Mouse (Mus musculus) adipose tissue, adult 10 weeks (tissue): ENCODE measurements around the gene Ppfia4. TPM values are rescaled to one million over a fixed set of nuclear protein-coding genes. Genes with fewer than 3 reads are reported as not detected.

Source experiments
- polyA plus RNA-seq: library from polyadenylated mRNA; stranded (reverse); fragments of 350-450 nt; fragmentation: Illumina TruSeq; extraction: RNeasy Lipid Tissue Mini Kit (QIAGEN cat#74804); gene quantifications from one replicate; pipeline ENCODE4 v1.2.3, GENCODE M21; 2014; ENCODE audit warnings: low read depth, low replicate concordance

Ppfia4 gene
- polyA plus RNA-seq, result 2.8 TPM

GRCm38 (mm10) chr1:134332770-134333271 is at the start of gene Ppfia4:
Gene Ppfia4 (minus strand): TSS chr1:134332928.

GRCm38 (mm10) chr1:134361857-134362212 is 29.1 kb upstream of the Ppfia4 start, which contains the start of gene Tmem183a:
Gene Tmem183a (minus strand): TSS chr1:134361979.

GRCm38 (mm10) chr1:134289598-134290099 is 43.1 kb downstream of the Ppfia4 start, which contains the start of gene Myog:
Gene Myog (plus strand): TSS chr1:134289989.

Other genes starting within 250 kb of the Ppfia4 start
- gene Chit1, start 221.7 kb downstream of the Ppfia4 start, polyA plus RNA-seq, result 0.17 TPM
- 0.86 TPM for gene Chil1, start 150.8 kb downstream of the Ppfia4 start, polyA plus RNA-seq
- not detected for gene Mybph, start 139.5 kb downstream of the Ppfia4 start, polyA plus RNA-seq
- gene Adora1, start 97.5 kb downstream of the Ppfia4 start, polyA plus RNA-seq, result 26.5 TPM
- gene Myog, start 42.9 kb downstream of the Ppfia4 start, polyA plus RNA-seq, result not detected
- gene Tmem183a, start 29.1 kb upstream of the Ppfia4 start, polyA plus RNA-seq, result 41.2 TPM
- gene 4933406M09Rik, start 53.0 kb upstream of the Ppfia4 start, polyA plus RNA-seq, result 0.45 TPM
- 34.4 TPM for gene Cyb5r1, start 72.6 kb upstream of the Ppfia4 start, polyA plus RNA-seq
- 99.6 TPM for gene Adipor1, start 82.5 kb upstream of the Ppfia4 start, polyA plus RNA-seq
- 24.2 TPM for gene Klhl12, start 122.6 kb upstream of the Ppfia4 start, polyA plus RNA-seq
- gene Rabif, start 161.7 kb upstream of the Ppfia4 start, polyA plus RNA-seq, result 17.9 TPM
- 0.53 TPM for gene Mgat4e, start 216.8 kb upstream of the Ppfia4 start, polyA plus RNA-seq
- gene Kdm5b, start 227.2 kb upstream of the Ppfia4 start, polyA plus RNA-seq, result 21.8 TPM